Mouse (Mus musculus) forebrain, embryonic 11.5 days (tissue): ENCODE measurements around the gene Cpt1a. TPM values are rescaled to one million over a fixed set of nuclear protein-coding genes. Genes with fewer than 3 reads are reported as not detected.
A peak's percentile ranks its signal among the peaks of the same experiment; 100 is the strongest.

Experiments used
- ATAC-seq: fragments of 200-750 bp; cut with Nextera tagmentation; replicated peaks from 2 replicates; pipeline ENCODE4 v1.8.0; 2017; ENCODE audit warnings: moderate TSS enrichment; ENCODE audit not compliant: low FRiP score
- DNase-seq: peaks from one replicate; pipeline ENCODE4 v3.0.0-alpha.2; 2017; ENCODE audit warnings: low spot score
- H3K27ac ChIP-seq: fragments of 300-500 bp; sonication (generic); 2 replicates; pipeline ENCODE4 v1.5.1; 2014; ENCODE audit warnings: low read depth, low read length
- H3K27me3 ChIP-seq: fragments of 300-500 bp; sonication (generic); 2 replicates; pipeline ENCODE4 v1.6.1; 2014; ENCODE audit warnings: mild to moderate bottlenecking, low read length, mixed read lengths; ENCODE audit not compliant: control insufficient read depth, insufficient read depth
- H3K36me3 ChIP-seq: fragments of 300-500 bp; sonication (generic); 2 replicates; pipeline ENCODE4 v1.6.1; 2014; ENCODE audit warnings: mild to moderate bottlenecking, low read length, moderate library complexity, mixed read lengths; ENCODE audit not compliant: control insufficient read depth, insufficient read depth
- H3K4me1 ChIP-seq: fragments of 300-500 bp; sonication (generic); replicated peaks from 2 replicates; pipeline ENCODE4 v1.6.1; 2014; ENCODE audit warnings: low read length, mixed read lengths; ENCODE audit not compliant: control insufficient read depth, insufficient read depth
- H3K4me2 ChIP-seq: fragments of 300-500 bp; sonication (generic); 2 replicates; pipeline ENCODE4 v1.6.1; 2014; ENCODE audit warnings: low read depth, mild to moderate bottlenecking, low read length, moderate library complexity, mixed read lengths; ENCODE audit not compliant: severe bottlenecking
- H3K4me3 ChIP-seq: fragments of 300-500 bp; sonication (generic); 2 replicates; pipeline ENCODE4 v1.5.1; 2014; ENCODE audit warnings: low read depth, low read length
- H3K9ac ChIP-seq: fragments of 300-500 bp; sonication (generic); 2 replicates; pipeline ENCODE4 v1.6.1; 2014; ENCODE audit warnings: low read length
- H3K9me3 ChIP-seq: fragments of 300-500 bp; sonication (generic); 2 replicates; pipeline ENCODE4 v1.6.1; 2016; ENCODE audit warnings: low read length, mixed read lengths; ENCODE audit not compliant: control insufficient read depth
- WGBS: fragments of 180-500 bp; shearing (Covaris S2); extraction: QIAGEN DNeasy Blood & Tissue Kit; methylation state at CpG from one replicate; pipeline ENCODE4 v1.1.7; 2014; 5-methylcytosine and 5-hydroxymethylcytosine counted together
- polyA plus RNA-seq: library from polyadenylated mRNA; unstranded; fragments of >200 nt; fragmentation: Nextera tagmentation; extraction: Ambion mirVana; gene quantifications from 2 replicates; pipeline ENCODE4 v1.2.1, GENCODE M21; 2014

The Cpt1a gene
- polyA plus RNA-seq, 1 experiment from 2014 or later, result 10.0 TPM

GRCm38 (mm10) chr19:3323201-3323621 is 1.1 kb downstream of the Cpt1a start:
- ATAC-seq, result peak; percentile 82
- Histone ChIP-seq H3K9ac (peak overlapping the region; percentile 55), H3K36me3 (no peaks in the 10 kb centered on the region), H3K9me3 (no peaks in the 10 kb centered on the region; the same call in 1 of the 2 replicates), H3K4me3 (peak overlapping the region; percentile 49), H3K27me3 (peaks cover 23% of the 10 kb centered on the region), H3K27ac (no peak overlapping the region), H3K4me2 (peak overlapping the region; percentile 88), H3K4me1 (peaks cover 20% of the 10 kb centered on the region; the same call in 1 of the 2 replicates)
- peak; percentile 91 for DNase-seq
- WGBS, result 0% methylated on average over 46 of the region's 47 CpGs

- ATAC-seq (peak; percentile 6), DNase-seq (peak; percentile 71)
- Histone ChIP-seq H3K9ac (peak overlapping the region; percentile 55), H3K4me1 (peaks cover 20% of the 10 kb centered on the region; the same call in 1 of the 2 replicates), H3K36me3 (no peaks in the 10 kb centered on the region), H3K27ac (no peak overlapping the region), H3K4me2 (peak overlapping the region; percentile 88), H3K9me3 (no peaks in the 10 kb centered on the region; the same call in 1 of the 2 replicates), H3K27me3 (peaks cover 23% of the 10 kb centered on the region), H3K4me3 (peak overlapping the region; percentile 49)
- WGBS, result under 1% methylated on average over 34 of the region's 34 CpGs
Measured at GRCm38 (mm10) chr19:3323753-3324270, 1.7 kb downstream of the Cpt1a start.

- peak overlapping the region; percentile 80 for H3K27ac ChIP-seq
- no peaks in the 10 kb centered on the region for H3K36me3 ChIP-seq
- H3K4me2 ChIP-seq, result peak overlapping the region; percentile 88
- DNase-seq, result peak; percentile 64
- no peak for ATAC-seq
- WGBS, result 3% methylated on average over 17 of the region's 17 CpGs
- H3K9me3 ChIP-seq, result no peaks in the 10 kb centered on the region; the same call in 1 of the 2 replicates
- no peak overlapping the region; the same call in 1 of the 2 replicates for H3K9ac ChIP-seq
- peaks cover 20% of the 10 kb centered on the region; the same call in 1 of the 2 replicates for H3K4me1 ChIP-seq
- H3K27me3 ChIP-seq, result peaks cover 23% of the 10 kb centered on the region
- peak overlapping the region; percentile 49 for H3K4me3 ChIP-seq
Measured at GRCm38 (mm10) chr19:3324271-3324811, 2.2 kb downstream of the Cpt1a start.

GRCm38 (mm10) chr19:3324931-3325711 is 3.0 kb downstream of the Cpt1a start:
- Histone ChIP-seq H3K9ac (peak overlapping the region; percentile 61), H3K4me3 (peak overlapping the region; percentile 49), H3K27me3 (peaks cover 23% of the 10 kb centered on the region), H3K27ac (peak overlapping the region; percentile 80), H3K4me1 (peaks cover 20% of the 10 kb centered on the region; the same call in 1 of the 2 replicates), H3K9me3 (no peaks in the 10 kb centered on the region; the same call in 1 of the 2 replicates), H3K36me3 (no peaks in the 10 kb centered on the region), H3K4me2 (peak overlapping the region; percentile 88)
- DNase-seq, result peak; percentile 95
- peak; percentile 79 for ATAC-seq
- WGBS, result under 1% methylated on average over 59 of the region's 59 CpGs

GRCm38 (mm10) chr19:3325771-3326478 is 3.8 kb downstream of the Cpt1a start:
- H3K4me2 ChIP-seq, result peak overlapping the region; percentile 88
- peak overlapping the region; percentile 49 for H3K4me3 ChIP-seq
- no peaks in the 10 kb centered on the region for H3K9me3 ChIP-seq
- 24% methylated on average over 15 of the region's 15 CpGs for WGBS
- H3K27me3 ChIP-seq, result peaks cover 23% of the 10 kb centered on the region
- ATAC-seq (no peak), DNase-seq (no peak)
- H3K9ac ChIP-seq, result peak overlapping the region; percentile 32; the same call in 1 of the 2 replicates
- peak overlapping the region; percentile 80 for H3K27ac ChIP-seq
- H3K4me1 ChIP-seq, result peaks cover 20% of the 10 kb centered on the region; the same call in 1 of the 2 replicates
- no peaks in the 10 kb centered on the region for H3K36me3 ChIP-seq

GRCm38 (mm10) chr19:3326479-3327047 is 4.4 kb downstream of the Cpt1a start:
- Histone ChIP-seq H3K36me3 (no peaks in the 10 kb centered on the region), H3K4me3 (no peak overlapping the region), H3K4me2 (no peak overlapping the region), H3K4me1 (peaks cover 20% of the 10 kb centered on the region; the same call in 1 of the 2 replicates), H3K27me3 (peaks cover 19% of the 10 kb centered on the region), H3K9me3 (no peaks in the 10 kb centered on the region), H3K9ac (no peak overlapping the region), H3K27ac (no peak overlapping the region)
- ATAC-seq (no peak), DNase-seq (no peak)
- WGBS, result 82% methylated on average over 12 of the region's 12 CpGs

GRCm38 (mm10) chr19:3333247-3333646 is 11.1 kb downstream of the Cpt1a start:
- Histone ChIP-seq H3K27me3 (no peaks in the 10 kb centered on the region), H3K9me3 (no peaks in the 10 kb centered on the region), H3K4me2 (no peak overlapping the region), H3K9ac (no peak overlapping the region), H3K36me3 (no peaks in the 10 kb centered on the region), H3K4me1 (peaks cover 4% of the 10 kb centered on the region; the same call in 1 of the 2 replicates), H3K27ac (no peak overlapping the region), H3K4me3 (no peak overlapping the region)
- 81% methylated on average over 6 of the region's 6 CpGs for WGBS
- ATAC-seq (no peak), DNase-seq (no peak)
